Mouse (Mus musculus) liver (tissue): ENCODE results near the gene Apeh.
A peak's percentile ranks its signal among the peaks of the same experiment; 100 is the strongest.

ENCODE experiments used
- DNase-seq: peaks from one replicate; pipeline ENCODE4 v3.0.0-alpha.2; 2020; ENCODE audit warnings: mixed read lengths

Gene Apeh

DNA sequence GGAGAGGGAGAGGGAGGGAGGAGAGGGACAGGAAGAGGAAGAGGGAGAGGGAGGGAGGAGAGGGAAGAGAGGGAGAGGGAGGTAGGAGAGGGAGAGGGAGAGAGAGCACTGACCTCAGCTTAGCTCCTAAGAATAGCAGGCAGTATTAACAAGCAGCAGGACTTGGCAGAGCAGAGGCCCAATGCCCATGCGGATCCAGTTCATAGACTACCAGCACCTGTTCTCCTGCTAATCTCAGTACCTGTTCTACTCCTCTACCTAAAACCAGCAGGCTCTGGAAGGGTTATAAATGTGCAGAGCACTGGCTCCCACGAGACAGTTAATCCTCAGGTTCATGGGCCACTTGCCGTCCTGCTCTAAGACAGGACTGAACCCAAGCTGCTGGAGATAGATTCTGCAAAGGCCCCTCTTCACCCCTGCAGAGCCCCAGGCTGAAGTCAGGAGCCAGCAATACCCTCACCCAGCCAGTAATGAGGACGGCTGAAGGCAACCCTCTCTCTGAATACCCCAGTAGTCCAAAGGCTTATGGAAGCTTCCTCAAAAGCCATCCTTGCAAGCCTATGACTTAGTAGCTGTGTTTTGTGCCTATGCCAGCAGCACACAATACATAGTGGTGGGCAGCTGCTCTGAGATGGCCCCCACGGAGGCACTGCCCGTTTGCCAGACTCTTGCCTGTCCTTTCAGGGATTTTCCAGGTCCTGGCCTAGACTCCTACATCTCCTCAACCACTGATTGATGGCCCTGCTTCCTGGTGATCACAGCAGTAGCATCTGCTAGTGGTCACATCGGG, 21.1 kb downstream of the Apeh start:
- no peak for DNase-seq

DNA sequence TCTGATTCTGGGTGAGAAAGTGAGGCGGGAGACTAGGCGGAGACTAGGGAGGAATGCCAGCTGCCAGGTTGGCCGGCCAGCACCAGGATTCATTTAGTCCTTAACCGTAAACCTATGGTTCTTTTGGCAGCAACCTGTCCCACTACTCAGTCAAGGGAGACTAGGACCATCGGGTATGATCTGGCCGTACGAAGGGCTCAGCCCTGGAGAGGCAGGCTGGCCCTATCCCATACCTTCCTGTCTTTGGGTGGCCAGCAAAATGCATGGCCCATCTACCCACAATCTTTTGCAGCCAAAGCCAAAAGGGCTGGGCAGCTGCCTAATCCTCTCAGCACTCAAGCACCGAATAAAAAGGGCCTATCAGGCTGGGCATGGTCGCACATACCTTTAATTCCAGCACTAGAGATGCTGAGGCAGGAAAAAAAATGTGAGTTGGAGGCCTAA, 21.9 kb downstream of the Apeh start:
- DNase-seq: no peak

DNA sequence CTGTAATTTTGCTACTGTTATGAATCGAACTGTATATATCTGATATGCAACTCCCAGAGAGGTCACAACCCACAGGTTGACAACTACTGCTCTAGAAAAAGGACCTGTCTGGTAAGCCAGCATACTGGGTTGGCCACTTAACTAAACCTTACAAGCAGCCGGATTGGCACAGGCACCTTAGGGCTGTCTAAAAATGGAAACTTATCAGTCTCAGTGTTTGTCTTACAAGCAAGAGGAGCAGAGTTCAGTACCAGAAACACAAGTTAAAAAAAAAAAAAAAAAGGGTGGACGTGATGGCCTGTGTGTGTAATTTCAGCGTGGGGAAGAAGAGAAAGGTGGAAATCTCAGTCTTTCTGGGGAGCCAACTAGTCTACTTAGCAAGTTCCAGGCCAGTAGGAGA, 22.6 kb downstream of the Apeh start:
- DNase-seq: no peak

DNA sequence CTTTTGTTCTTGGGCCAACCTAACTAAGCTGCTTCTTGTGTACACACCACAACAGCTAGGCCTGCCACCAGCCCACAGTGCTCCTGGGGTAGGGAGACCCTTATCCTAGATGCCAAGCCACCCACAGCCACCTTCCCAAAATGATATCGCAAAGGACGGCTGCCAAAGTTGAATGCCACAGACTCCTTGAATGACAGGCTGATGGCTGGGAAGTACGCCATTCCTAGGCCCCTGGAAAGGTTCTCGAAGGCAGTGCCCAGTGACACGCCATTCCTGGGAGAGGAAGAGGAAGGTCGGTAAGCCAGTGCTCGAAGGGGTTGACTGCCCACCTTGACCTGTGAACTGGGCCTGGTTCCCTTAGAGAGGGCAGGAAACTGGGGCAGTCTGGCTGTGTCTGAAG, 24.9 kb downstream of the Apeh start:
- no peak for DNase-seq

GRCm38 (mm10) chr9:108069007-108069406, 25.4 kb downstream of the Apeh start:
- DNase-seq: no peak

DNA sequence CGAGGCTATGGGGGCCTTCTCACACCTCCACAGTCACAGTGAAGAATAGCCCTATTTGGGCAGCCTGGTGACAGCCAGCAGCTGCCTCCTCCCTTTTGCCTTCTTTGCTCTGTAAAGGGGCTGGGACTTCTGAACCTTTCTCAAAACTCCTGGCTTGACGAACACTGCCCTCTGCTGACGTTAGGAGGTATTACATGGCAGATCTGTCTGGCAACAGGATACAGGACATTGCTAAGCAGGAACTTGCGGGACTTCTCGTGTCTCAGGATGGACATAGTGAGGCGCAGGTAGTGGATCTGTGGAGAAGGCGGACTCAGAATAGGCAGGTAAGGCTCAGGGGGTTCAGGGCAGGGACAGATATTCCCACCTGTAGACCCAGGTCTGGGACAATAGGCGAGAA, 26.5 kb downstream of the Apeh start:
- DNase-seq: peak; percentile 88

DNA sequence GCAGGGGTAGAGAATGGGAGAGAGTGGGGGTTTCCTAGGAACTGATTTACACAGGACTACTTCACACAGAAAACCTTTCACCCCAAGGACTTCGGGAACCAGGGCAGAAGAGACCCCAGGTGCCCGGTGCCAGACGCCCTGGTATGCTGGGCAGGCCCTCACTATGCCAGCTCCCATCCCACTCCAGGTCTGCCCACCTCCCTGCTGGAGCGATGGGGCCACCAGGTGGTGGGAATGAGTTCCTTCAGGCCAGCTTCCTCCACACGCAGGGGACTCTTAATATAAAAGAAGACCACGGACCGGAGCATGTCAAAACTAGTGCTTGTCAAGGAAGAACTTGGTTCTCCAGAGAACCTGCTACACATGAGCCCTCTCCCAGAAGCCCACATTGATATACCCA, 27.2 kb downstream of the Apeh start:
- no peak for DNase-seq

DNA sequence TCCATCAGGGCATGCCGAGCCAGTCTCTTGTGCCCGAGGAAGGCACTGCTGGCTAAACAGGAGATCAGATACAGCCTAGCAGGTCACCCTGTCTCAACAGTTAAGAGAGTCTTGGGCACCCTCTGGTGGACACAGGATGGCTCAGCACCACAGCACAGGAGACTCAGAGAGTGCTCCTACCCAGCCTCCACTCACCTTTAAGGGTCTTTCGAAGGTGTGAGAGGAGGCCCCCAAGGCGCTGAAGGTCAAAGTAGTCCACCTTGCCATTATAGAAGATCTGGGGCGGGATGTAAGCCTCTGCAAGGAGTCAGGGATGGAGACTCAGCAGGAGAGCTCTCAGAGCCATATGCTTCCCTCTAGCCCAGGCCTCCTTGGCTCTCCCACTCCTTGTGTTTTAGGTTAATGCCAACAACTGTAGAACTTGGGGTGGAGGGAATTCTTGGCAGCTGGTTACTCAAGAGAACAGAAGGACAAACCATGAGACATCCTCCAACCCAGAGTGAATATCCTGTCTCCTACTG, 28.9 kb downstream of the Apeh start:
- DNase-seq: peak; percentile 70

DNA sequence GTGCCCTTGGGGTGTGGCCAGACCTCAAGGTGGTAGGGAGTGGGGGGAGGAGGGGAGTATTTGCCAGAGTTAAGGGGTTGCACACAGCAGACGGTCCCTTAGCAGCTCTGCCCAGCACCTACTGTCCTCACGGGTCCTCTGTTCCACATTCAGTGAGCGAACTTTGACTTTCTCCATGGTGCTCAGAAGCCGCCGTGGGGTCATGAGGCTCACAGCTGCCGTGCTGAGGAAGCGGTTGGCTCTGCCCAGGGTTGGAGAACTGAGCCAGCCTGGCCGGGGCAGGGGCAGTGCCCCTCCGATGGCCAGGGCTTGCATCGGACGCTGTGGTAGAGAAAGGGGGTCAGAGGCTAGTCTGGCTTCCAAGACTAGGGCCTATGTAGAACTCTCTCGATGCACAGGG, 31.0 kb downstream of the Apeh start:
- no peak for DNase-seq

DNA sequence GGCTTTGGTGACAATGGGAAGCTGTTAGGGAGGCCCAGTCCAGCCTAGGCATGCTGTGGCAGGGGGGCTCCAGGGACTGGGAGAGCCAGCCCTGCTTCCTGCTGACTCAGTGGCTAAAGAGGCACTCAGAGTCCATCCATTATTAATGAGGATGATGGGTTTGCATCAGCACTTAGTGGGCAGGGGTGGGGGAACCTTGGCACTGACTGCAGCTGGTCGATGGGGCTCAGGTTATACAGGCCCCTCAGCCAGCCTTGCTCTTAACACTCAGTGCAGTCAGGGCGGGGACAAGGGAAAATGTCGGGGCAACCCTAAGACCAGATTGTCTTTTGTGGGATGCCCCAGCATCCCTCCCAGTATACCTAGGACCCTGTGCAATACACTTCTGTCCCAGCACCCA, 32.3 kb downstream of the Apeh start:
- no peak for DNase-seq

GRCm38 (mm10) chr9:108058291-108058690, 36.1 kb downstream of the Apeh start:
- no peak for DNase-seq

GRCm38 (mm10) chr9:108057262-108057562, 37.2 kb downstream of the Apeh start:
- no peak for DNase-seq

GRCm38 (mm10) chr9:108056361-108057261, 37.8 kb downstream of the Apeh start:
- no peak for DNase-seq

DNA sequence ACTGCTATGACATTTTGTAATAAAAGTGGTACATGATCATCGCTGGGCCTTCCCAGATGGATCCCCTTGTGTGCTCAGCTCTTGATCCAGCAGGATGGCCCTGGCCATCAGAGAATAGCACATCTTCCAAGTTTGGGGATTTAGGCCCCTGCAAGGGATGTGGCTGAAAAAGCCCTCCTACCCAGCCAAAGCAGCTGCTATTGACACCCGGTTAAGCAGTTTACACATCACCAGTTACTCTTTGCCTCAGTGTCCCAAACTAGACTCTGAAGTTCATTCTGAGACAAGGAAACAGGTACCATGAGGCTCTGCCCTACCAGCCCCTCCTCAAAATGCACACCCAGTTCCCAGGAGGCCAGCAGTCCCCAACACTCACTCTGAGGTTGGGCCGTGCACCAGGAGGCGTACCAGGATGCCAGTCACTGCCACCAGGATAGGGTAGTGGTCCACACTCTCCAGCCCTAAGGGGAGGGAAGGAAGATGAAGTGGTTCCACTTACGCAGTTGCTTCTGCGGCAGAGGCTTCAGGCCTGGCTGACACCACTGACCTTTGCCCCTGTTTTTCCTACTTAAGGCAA, 38.7 kb downstream of the Apeh start:
- DNase-seq: no peak

- DNase-seq: no peak
Observed at GRCm38 (mm10) chr9:108055061-108055460, 39.3 kb downstream of the Apeh start.

- DNase-seq: no peak
Observed at GRCm38 (mm10) chr9:108054331-108055040, 39.9 kb downstream of the Apeh start.

GRCm38 (mm10) chr9:108053665-108054225, 40.7 kb downstream of the Apeh start:
- DNase-seq: no peak

- DNase-seq: peak; percentile 96
Observed at GRCm38 (mm10) chr9:108052885-108053664, 41.3 kb downstream of the Apeh start, which contains the start of gene Amigo3. Gene Amigo3, plus strand, starts transcription at chr9:108053159.

DNA sequence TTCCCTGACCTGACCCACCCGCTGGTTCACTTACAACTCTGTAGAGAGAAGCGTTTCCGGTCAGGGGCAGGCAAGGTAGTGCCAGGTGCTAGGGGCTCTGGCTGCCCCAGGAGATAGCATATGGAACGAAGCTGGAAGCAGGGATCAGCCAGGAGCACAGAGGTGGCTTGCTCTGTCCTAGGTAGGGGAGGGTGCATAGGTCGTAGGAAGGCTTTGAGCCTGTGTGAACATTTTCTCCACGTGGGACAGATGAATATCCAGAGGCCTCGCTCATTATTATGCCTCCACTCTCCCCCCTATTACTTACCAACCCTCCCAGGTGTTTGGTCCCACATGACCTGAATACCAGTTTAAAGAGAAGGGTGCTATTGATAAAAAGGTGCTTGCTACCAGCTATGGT, 42.0 kb downstream of the Apeh start:
- DNase-seq: no peak

GRCm38 (mm10) chr9:108051931-108052220, 42.5 kb downstream of the Apeh start:
- no peak for DNase-seq

- no peak for DNase-seq
Observed at GRCm38 (mm10) chr9:108051184-108051930, 43.0 kb downstream of the Apeh start.
